Mouse (Mus musculus): ENCODE data around the gene Mad1l1. TPM values are rescaled to one million over a fixed set of nuclear protein-coding genes. Genes with fewer than 3 reads are reported as not detected.

Mad1l1 gene
- polyA plus RNA-seq (2014; fragmentation: Illumina TruSeq; extraction: RNeasy Lipid Tissue Mini Kit (QIAGEN cat#74804); ENCODE audit: low read depth, low replicate concordance): not detected

GRCm38 (mm10) chr5:140321042-140321755 is at the start of gene Mad1l1, which contains the start of gene Nudt1:
Mad1l1 (minus strand) TSS chr5:140321552.
Nudt1 (plus strand) TSS chr5:140321656.

GRCm38 (mm10) chr5:140331615-140332512 is 10.5 kb upstream of the Mad1l1 start, which contains the start of gene Mrm2:
Mrm2 (minus strand) TSS chr5:140331898.

Other genes with a start within 250 kb of the Mad1l1 start
- gene Nudt1, start 104 bp upstream of the Mad1l1 start, polyA plus RNA-seq (2014; fragmentation: Illumina TruSeq; extraction: RNeasy Lipid Tissue Mini Kit (QIAGEN cat#74804); ENCODE audit: low read depth, low replicate concordance): 0.70 TPM
- 1.2 TPM for gene Mrm2, start 10.3 kb upstream of the Mad1l1 start, polyA plus RNA-seq (2014; fragmentation: Illumina TruSeq; extraction: RNeasy Lipid Tissue Mini Kit (QIAGEN cat#74804); ENCODE audit: low read depth, low replicate concordance)
- gene Snx8, start 67.7 kb upstream of the Mad1l1 start, polyA plus RNA-seq (2014; fragmentation: Illumina TruSeq; extraction: RNeasy Lipid Tissue Mini Kit (QIAGEN cat#74804); ENCODE audit: low read depth, low replicate concordance): not detected
- gene Eif3b, start 97.8 kb upstream of the Mad1l1 start, polyA plus RNA-seq (2014; fragmentation: Illumina TruSeq; extraction: RNeasy Lipid Tissue Mini Kit (QIAGEN cat#74804); ENCODE audit: low read depth, low replicate concordance): 47.2 TPM
- gene Gm4869, start 124.1 kb upstream of the Mad1l1 start, polyA plus RNA-seq (2014; fragmentation: Illumina TruSeq; extraction: RNeasy Lipid Tissue Mini Kit (QIAGEN cat#74804); ENCODE audit: low read depth, low replicate concordance): not detected
- not detected for gene Chst12, start 184.0 kb upstream of the Mad1l1 start, polyA plus RNA-seq (2014; fragmentation: Illumina TruSeq; extraction: RNeasy Lipid Tissue Mini Kit (QIAGEN cat#74804); ENCODE audit: low read depth, low replicate concordance)
- not detected for gene Grifin, start 243.5 kb upstream of the Mad1l1 start, polyA plus RNA-seq (2014; fragmentation: Illumina TruSeq; extraction: RNeasy Lipid Tissue Mini Kit (QIAGEN cat#74804); ENCODE audit: low read depth, low replicate concordance)